Mouse (Mus musculus): ENCODE measurements around the gene Calr3. TPM values are rescaled to one million over a fixed set of nuclear protein-coding genes. Genes with fewer than 3 reads are reported as not detected.

Calr3 gene
- polyA plus RNA-seq, 2 experiments, result 0.21 to 0.83 TPM

DNA sequence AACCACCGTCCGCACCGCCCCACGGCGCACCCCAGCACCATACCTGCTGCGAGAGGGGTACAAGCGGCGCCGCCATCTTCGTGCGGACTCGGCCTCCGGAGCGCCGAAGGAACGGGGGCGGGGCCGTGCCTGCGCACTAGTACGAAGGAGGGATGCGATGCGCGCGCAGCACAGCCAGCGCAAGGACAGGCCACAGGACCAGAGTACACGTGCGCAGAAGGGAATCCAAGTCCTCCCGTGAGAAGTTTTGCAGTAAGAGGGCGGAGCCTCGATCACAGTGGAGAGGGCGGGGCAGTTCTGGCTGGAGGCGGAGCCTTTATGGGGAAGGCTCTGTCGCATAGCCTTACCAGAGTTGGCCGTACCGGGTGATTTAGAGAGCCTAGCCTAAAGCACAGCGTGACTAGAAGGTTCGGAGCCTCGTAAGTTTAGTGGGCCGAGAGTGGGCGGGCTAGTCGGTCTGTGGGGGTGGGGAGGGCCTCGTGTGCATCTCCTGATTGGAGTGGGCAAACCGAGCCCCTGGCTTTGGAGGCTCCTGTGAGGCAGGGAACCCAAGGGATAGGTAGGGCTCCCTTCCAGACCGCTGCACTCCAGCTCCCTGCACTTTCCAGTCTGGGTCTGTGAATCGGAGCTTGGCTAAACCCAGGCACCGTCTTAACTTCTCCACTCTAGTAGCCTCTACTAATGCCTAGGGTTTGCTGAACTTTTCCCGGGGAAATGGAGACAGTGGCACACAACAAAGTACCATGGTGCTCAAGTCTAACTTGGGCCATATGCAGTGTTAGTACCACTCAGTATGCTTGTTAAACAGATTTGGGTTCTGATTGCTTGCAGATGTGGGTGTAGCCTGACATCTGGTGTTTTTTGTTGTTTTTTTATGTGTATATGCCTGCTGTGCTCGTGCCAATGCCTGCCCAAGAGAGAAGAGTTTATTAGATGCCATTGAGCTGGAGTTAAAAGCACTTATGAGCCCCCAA lies 22.0 kb downstream of the Calr3 start, which contains the start of gene Eps15l1:
TSS of gene Eps15l1 (minus strand) at position 99 of the 974 bp plus-strand sequence.
- H3K9ac ChIP-seq (replicated peaks), result peak within 1 kb of the TSS; percentile 63
- ATAC-seq (ENCODE audit: insufficient read depth) (peak; percentile 95), DNase-seq (ENCODE audit: low read depth in 3 of 3, low spot score in 3 of 3) (peak; percentile 99)
- H3K4me2 ChIP-seq (ENCODE audit: low read depth), result peak within 1 kb of the TSS; percentile 89
- H3K27ac ChIP-seq, result peak within 1 kb of the TSS; percentile 67
- peak within 1 kb of the TSS; percentile 62 to 81 for H3K4me3 ChIP-seq (ENCODE audit: insufficient read depth in 1 of 2, low read depth in 2 of 2, low read length in 2 of 2)
- no peaks in the 10 kb centered on the region for H3K27me3 ChIP-seq (ENCODE audit: control insufficient read depth, insufficient read depth, low read length)
- no peaks in the 10 kb centered on the region for H3K9me3 ChIP-seq (ENCODE audit: control insufficient read depth, low read length)
- 1% methylated on average over 48 of the region's 48 CpGs for WGBS (ENCODE audit: insufficient replicate concordance)
- H3K4me1 ChIP-seq (replicated peaks; ENCODE audit: control insufficient read depth in 2 of 2, insufficient read depth in 2 of 2, low read length in 1 of 2), result peaks cover 21 to 38% of the 10 kb centered on the region in 2 experiments
- no peak for TF ChIP-seq EP300 (IDR thresholded peaks at IDR 0.05; ENCODE audit: low read depth)
- TF ChIP-seq CTCF (IDR thresholded peaks at IDR 0.05; ENCODE audit: low read depth), result 0 out of 2 replicates have a peak, but pooled peaks have one; percentile 2
- no peaks in the 10 kb centered on the region for H3K36me3 ChIP-seq (replicated peaks; ENCODE audit: control insufficient read depth, insufficient read depth, low read depth)

- DNase-seq (ENCODE audit: low read depth in 3 of 3, low spot score in 3 of 3) (no peak), ATAC-seq (ENCODE audit: insufficient read depth) (peak; percentile 50)
- WGBS (ENCODE audit: insufficient replicate concordance), result under 1% methylated on average over 73 of the region's 73 CpGs
- Histone ChIP-seq H3K4me2 (ENCODE audit: low read depth) (peak overlapping the region; percentile 89), H3K27me3 (ENCODE audit: control insufficient read depth, insufficient read depth, low read length) (no peaks in the 10 kb centered on the region), H3K36me3 (replicated peaks; ENCODE audit: control insufficient read depth, insufficient read depth, low read depth) (no peaks in the 10 kb centered on the region), H3K9me3 (ENCODE audit: control insufficient read depth, low read length) (no peaks in the 10 kb centered on the region), H3K27ac (peak overlapping the region; percentile 65), H3K9ac (replicated peaks) (peak overlapping the region; percentile 63), H3K4me1 (replicated peaks; ENCODE audit: control insufficient read depth in 2 of 2, insufficient read depth in 2 of 2, low read length in 1 of 2) (peaks cover 29 to 47% of the 10 kb centered on the region in 2 experiments), H3K4me3 (ENCODE audit: insufficient read depth in 1 of 2, low read depth in 2 of 2, low read length in 2 of 2) (peak overlapping the region; percentile 62 to 81)
- no peak for TF ChIP-seq CTCF (IDR thresholded peaks at IDR 0.05; ENCODE audit: low read depth)
- TF ChIP-seq EP300 (IDR thresholded peaks at IDR 0.05; ENCODE audit: low read depth), result no peak
These were observed 22.9 kb downstream of the Calr3 start for GRCm38 (mm10) chr8:72420571-72421361.

DNA sequence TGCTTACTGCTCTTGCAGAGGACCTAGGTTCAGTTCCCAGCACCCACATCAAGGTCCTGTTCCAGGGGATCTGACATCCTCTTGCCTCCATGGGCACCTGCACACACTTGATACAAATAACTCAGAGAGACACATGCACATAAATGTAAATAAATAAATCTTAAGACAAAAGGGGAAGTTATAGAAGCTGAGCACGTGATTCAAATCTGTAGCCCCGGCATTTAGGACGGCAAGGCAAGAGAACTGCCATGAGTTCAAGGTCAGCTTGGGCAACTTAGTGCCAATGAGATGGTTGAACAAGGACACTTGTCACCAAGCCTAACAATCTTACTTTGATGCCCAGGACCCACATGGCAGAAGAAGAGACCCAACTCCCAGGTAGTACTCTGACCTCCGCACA lies 25.6 kb downstream of the Calr3 start:
- H3K27me3 ChIP-seq (ENCODE audit: control insufficient read depth, insufficient read depth, low read length), result no peaks in the 10 kb centered on the region
- TF ChIP-seq CTCF (IDR thresholded peaks at IDR 0.05; ENCODE audit: low read depth) (no peak), EP300 (IDR thresholded peaks at IDR 0.05; ENCODE audit: low read depth) (no peak)
- 80% methylated on average over 4 of the region's 4 CpGs for WGBS (ENCODE audit: insufficient replicate concordance)
- DNase-seq (ENCODE audit: low read depth in 3 of 3, low spot score in 3 of 3) (no peak), ATAC-seq (ENCODE audit: insufficient read depth) (no peak)
- no peak overlapping the region for H3K9ac ChIP-seq (replicated peaks)
- no peaks in the 10 kb centered on the region for H3K9me3 ChIP-seq (ENCODE audit: control insufficient read depth, low read length)
- H3K4me1 ChIP-seq (replicated peaks; ENCODE audit: control insufficient read depth in 2 of 2, insufficient read depth in 2 of 2, low read length in 1 of 2), result peaks cover 54 to 73% of the 10 kb centered on the region in 2 experiments
- H3K4me2 ChIP-seq (ENCODE audit: low read depth), result no peak overlapping the region
- H3K4me3 ChIP-seq (ENCODE audit: insufficient read depth in 1 of 2, low read depth in 2 of 2, low read length in 2 of 2), result no peak overlapping the region
- no peaks in the 10 kb centered on the region for H3K36me3 ChIP-seq (replicated peaks; ENCODE audit: control insufficient read depth, insufficient read depth, low read depth)
- no peak overlapping the region for H3K27ac ChIP-seq

DNA sequence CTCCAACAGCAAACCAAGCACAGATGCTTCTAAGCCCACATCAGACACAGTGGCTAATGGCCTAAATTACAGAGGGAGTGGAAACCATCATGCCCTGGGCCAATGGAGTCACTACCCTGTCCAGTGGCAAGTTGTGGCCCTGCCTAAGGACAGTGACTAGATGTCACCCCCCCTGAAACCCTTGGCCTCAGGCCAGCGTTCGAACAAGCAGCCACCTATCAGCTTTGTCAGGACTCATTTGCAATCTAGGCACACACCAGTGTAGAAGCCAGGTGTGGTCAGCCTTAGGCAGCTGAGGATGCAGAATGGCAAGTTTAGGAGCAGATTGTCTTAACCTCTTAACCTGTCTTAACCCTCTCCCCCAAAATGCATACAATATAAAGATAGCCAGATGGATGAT lies 28.4 kb downstream of the Calr3 start:
- Histone ChIP-seq H3K4me1 (replicated peaks; ENCODE audit: control insufficient read depth in 2 of 2, insufficient read depth in 2 of 2, low read length in 1 of 2) (peaks cover 64 to 87% of the 10 kb centered on the region in 2 experiments), H3K27me3 (ENCODE audit: control insufficient read depth, insufficient read depth, low read length) (no peaks in the 10 kb centered on the region), H3K9ac (replicated peaks) (peak overlapping the region; percentile 49), H3K4me3 (ENCODE audit: insufficient read depth in 1 of 2, low read depth in 2 of 2, low read length in 2 of 2) (no peak overlapping the region), H3K9me3 (ENCODE audit: control insufficient read depth, low read length) (no peaks in the 10 kb centered on the region), H3K36me3 (replicated peaks; ENCODE audit: control insufficient read depth, insufficient read depth, low read depth) (no peaks in the 10 kb centered on the region), H3K4me2 (ENCODE audit: low read depth) (peak overlapping the region; percentile 64), H3K27ac (peak overlapping the region; percentile 84)
- peak in 1 of 3 experiments; percentile 53 for DNase-seq (ENCODE audit: low read depth in 3 of 3, low spot score in 3 of 3)
- no peak for ATAC-seq (ENCODE audit: insufficient read depth)
- TF ChIP-seq CTCF (IDR thresholded peaks at IDR 0.05; ENCODE audit: low read depth) (no peak), EP300 (IDR thresholded peaks at IDR 0.05; ENCODE audit: low read depth) (no peak)
- WGBS (ENCODE audit: insufficient replicate concordance), result 33% methylated on average over 2 of the region's 2 CpGs

Measured in liver, embryonic 14.5 days (tissue).